Mouse (Mus musculus): ENCODE measurements around the gene Mctp1. TPM values are rescaled to one million over a fixed set of nuclear protein-coding genes. Genes with fewer than 3 reads are reported as not detected.
A peak's percentile ranks its signal among the peaks of the same experiment; 100 is the strongest.
"Not testable (repeated sequence)": the region's sequence is repeated elsewhere in the genome, so short reads cannot be mapped to it uniquely, and the experiment has no call there.

Mctp1 gene
- polyA plus RNA-seq, 1 experiment = 0.54 TPM

DNA sequence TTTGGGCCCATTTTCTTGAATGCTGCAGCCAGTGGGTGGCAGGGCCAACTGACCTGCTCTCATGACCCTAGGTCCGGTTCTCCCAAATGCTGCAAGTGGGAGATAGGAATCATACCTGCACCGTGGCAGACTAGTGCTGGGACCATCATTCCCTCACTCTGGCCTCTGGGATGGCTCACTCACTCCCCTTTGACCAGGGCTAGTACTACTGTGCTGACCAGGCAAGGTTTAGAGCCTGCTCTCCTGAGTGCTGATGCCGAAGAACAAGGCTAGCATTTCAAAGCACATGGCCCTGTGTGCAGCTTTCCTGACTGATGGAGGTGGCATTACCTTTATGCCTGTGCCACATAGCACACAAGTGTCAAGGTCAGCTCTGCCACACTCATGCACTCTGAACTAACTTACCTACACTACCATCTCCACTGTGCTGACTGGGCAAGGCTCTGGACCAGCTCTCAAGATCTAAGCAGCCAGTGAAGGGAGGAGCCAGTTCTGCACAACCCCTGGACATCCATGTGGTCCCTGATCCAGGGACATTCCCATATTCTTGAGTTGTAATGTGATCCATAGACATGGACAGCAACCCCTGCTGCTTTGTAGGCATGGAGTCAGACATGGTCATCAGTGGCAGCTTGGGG is 146.7 kb downstream of the Mctp1 start:
- TF ChIP-seq CTCF (IDR thresholded peaks at IDR 0.05; ENCODE audit: borderline replicate concordance, insufficient read depth, low read length) = no peak
- TF ChIP-seq POLR2A (IDR thresholded peaks at IDR 0.05; ENCODE audit: low read depth, low read length) = no peak
- Histone ChIP-seq H3K27ac (ENCODE audit: insufficient read depth, low read length) (no peak overlapping the region), H3K4me3 (ENCODE audit: insufficient read depth, low read length) (no peak overlapping the region), H3K4me1 (ENCODE audit: control insufficient read depth, insufficient read depth, low read length) (no peaks in the 10 kb centered on the region)

- H3K4me1 ChIP-seq (ENCODE audit: control insufficient read depth, insufficient read depth, low read length) = no peaks in the 10 kb centered on the region
- H3K27ac ChIP-seq (ENCODE audit: insufficient read depth, low read length) = no peak overlapping the region
- TF ChIP-seq POLR2A (IDR thresholded peaks at IDR 0.05; ENCODE audit: low read depth, low read length) (no peak), CTCF (IDR thresholded peaks at IDR 0.05; ENCODE audit: borderline replicate concordance, insufficient read depth, low read length) (no peak)
- H3K4me3 ChIP-seq (ENCODE audit: insufficient read depth, low read length) = no peak overlapping the region
These were observed 163.5 kb downstream of the Mctp1 start for GRCm38 (mm10) chr13:76547854-76548253.

- no peak for TF ChIP-seq POLR2A (IDR thresholded peaks at IDR 0.05; ENCODE audit: low read depth, low read length)
- no peak for TF ChIP-seq CTCF (IDR thresholded peaks at IDR 0.05; ENCODE audit: borderline replicate concordance, insufficient read depth, low read length)
- Histone ChIP-seq H3K4me3 (ENCODE audit: insufficient read depth, low read length) (no peak overlapping the region), H3K4me1 (ENCODE audit: control insufficient read depth, insufficient read depth, low read length) (no peaks in the 10 kb centered on the region)
These were observed 176.6 kb downstream of the Mctp1 start for GRCm38 (mm10) chr13:76560918-76561317.

GRCm38 (mm10) chr13:76561594-76561993 is 177.3 kb downstream of the Mctp1 start:
- no peak overlapping the region for H3K27ac ChIP-seq (ENCODE audit: insufficient read depth, low read length)

More at GRCm38 (mm10) chr13:76560918-76561317, 176.6 kb downstream of the Mctp1 start:
- no peak overlapping the region for H3K27ac ChIP-seq (ENCODE audit: insufficient read depth, low read length)

DNA sequence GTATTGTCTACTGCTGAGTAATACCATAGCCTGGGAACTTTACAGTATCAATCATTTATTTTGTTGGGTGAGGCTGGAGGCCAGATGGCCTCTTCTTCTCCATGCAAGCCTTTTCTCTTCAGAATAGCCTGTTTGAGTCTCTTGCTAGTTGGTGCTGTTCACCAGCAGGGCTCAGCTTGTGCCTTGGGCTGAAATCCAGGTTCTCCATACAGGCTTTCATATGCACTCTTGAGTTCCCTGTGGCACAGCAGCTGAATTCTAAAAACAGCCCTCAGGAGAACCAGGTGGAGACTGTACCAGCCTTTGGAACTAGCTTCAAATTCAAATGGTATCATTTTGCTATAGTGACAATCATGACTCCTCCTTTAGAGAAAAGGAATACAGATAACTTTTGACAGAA is 179.7 kb downstream of the Mctp1 start:
- TF ChIP-seq CTCF (IDR thresholded peaks at IDR 0.05; ENCODE audit: borderline replicate concordance, insufficient read depth, low read length) (no peak), POLR2A (IDR thresholded peaks at IDR 0.05; ENCODE audit: low read depth, low read length) (no peak)
- no peak overlapping the region for H3K4me3 ChIP-seq (ENCODE audit: insufficient read depth, low read length)

More at GRCm38 (mm10) chr13:76561594-76561993, 177.3 kb downstream of the Mctp1 start:
- no peak for TF ChIP-seq CTCF (IDR thresholded peaks at IDR 0.05; ENCODE audit: borderline replicate concordance, insufficient read depth, low read length)
- no peak for TF ChIP-seq POLR2A (IDR thresholded peaks at IDR 0.05; ENCODE audit: low read depth, low read length)
- Histone ChIP-seq H3K4me3 (ENCODE audit: insufficient read depth, low read length) (no peak overlapping the region), H3K4me1 (ENCODE audit: control insufficient read depth, insufficient read depth, low read length) (no peaks in the 10 kb centered on the region)

DNA sequence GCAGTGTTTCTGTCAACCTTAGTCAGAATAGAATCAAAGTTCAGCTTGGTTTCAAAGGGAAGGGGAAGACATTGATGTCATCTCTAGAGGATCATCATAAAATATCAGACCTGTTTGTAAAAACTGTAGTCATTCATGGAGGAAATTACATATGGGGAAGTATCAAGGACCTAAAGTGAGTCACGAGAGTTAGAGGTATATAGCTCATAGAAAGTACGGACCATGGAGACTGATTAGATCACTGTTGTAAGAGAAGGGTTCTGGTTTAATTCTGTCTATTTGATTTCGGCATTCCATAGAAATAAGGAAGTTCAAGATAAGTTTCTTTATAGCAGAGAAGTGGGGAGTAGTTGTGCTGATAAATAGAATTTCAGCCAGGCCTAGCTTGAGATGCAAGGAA is 181.7 kb downstream of the Mctp1 start:
- Histone ChIP-seq H3K27ac (ENCODE audit: insufficient read depth, low read length) (no peak overlapping the region), H3K4me1 (ENCODE audit: control insufficient read depth, insufficient read depth, low read length) (no peaks in the 10 kb centered on the region), H3K4me3 (ENCODE audit: insufficient read depth, low read length) (no peak overlapping the region)
- TF ChIP-seq POLR2A (IDR thresholded peaks at IDR 0.05; ENCODE audit: low read depth, low read length) = no peak
- TF ChIP-seq CTCF (IDR thresholded peaks at IDR 0.05; ENCODE audit: borderline replicate concordance, insufficient read depth, low read length) = no peak

More for the DNA sequence above, 179.7 kb downstream of the Mctp1 start:
- no peaks in the 10 kb centered on the region for H3K4me1 ChIP-seq (ENCODE audit: control insufficient read depth, insufficient read depth, low read length)
- H3K27ac ChIP-seq (ENCODE audit: insufficient read depth, low read length) = no peak overlapping the region

- H3K4me1 ChIP-seq (ENCODE audit: control insufficient read depth, insufficient read depth, low read length) = no peaks in the 10 kb centered on the region
- no peak overlapping the region for H3K4me3 ChIP-seq (ENCODE audit: insufficient read depth, low read length)
- TF ChIP-seq POLR2A (IDR thresholded peaks at IDR 0.05; ENCODE audit: low read depth, low read length) = no peak
- no peak for TF ChIP-seq CTCF (IDR thresholded peaks at IDR 0.05; ENCODE audit: borderline replicate concordance, insufficient read depth, low read length)
- no peak overlapping the region for H3K27ac ChIP-seq (ENCODE audit: insufficient read depth, low read length)
These were observed 183.1 kb downstream of the Mctp1 start for GRCm38 (mm10) chr13:76567448-76567847.

- H3K4me1 ChIP-seq (ENCODE audit: control insufficient read depth, insufficient read depth, low read length) = no peaks in the 10 kb centered on the region
- TF ChIP-seq POLR2A (IDR thresholded peaks at IDR 0.05; ENCODE audit: low read depth, low read length) = no peak
- TF ChIP-seq CTCF (IDR thresholded peaks at IDR 0.05; ENCODE audit: borderline replicate concordance, insufficient read depth, low read length) = no peak
- no peak overlapping the region for H3K27ac ChIP-seq (ENCODE audit: insufficient read depth, low read length)
- no peak overlapping the region for H3K4me3 ChIP-seq (ENCODE audit: insufficient read depth, low read length)
These were observed 184.4 kb downstream of the Mctp1 start for GRCm38 (mm10) chr13:76568569-76569211.

GRCm38 (mm10) chr13:76579414-76579813 is 195.1 kb downstream of the Mctp1 start:
- no peak overlapping the region for H3K4me3 ChIP-seq (ENCODE audit: insufficient read depth, low read length)
- peaks cover 3% of the 10 kb centered on the region; the same call in 1 of the 2 replicates for H3K4me1 ChIP-seq (ENCODE audit: control insufficient read depth, insufficient read depth, low read length)
- TF ChIP-seq CTCF (IDR thresholded peaks at IDR 0.05; ENCODE audit: borderline replicate concordance, insufficient read depth, low read length) (peak; percentile 7; the same call in 1 of the 2 replicates), POLR2A (IDR thresholded peaks at IDR 0.05; ENCODE audit: low read depth, low read length) (no peak)
- no peak overlapping the region for H3K27ac ChIP-seq (ENCODE audit: insufficient read depth, low read length)

- Histone ChIP-seq H3K4me1 (ENCODE audit: control insufficient read depth, insufficient read depth, low read length) (no peaks in the 10 kb centered on the region), H3K27ac (ENCODE audit: insufficient read depth, low read length) (no peak overlapping the region), H3K4me3 (ENCODE audit: insufficient read depth, low read length) (no peak overlapping the region)
- TF ChIP-seq POLR2A (IDR thresholded peaks at IDR 0.05; ENCODE audit: low read depth, low read length) (no peak), CTCF (IDR thresholded peaks at IDR 0.05; ENCODE audit: borderline replicate concordance, insufficient read depth, low read length) (no peak)
These were observed 201.1 kb downstream of the Mctp1 start for GRCm38 (mm10) chr13:76585447-76585846.

DNA sequence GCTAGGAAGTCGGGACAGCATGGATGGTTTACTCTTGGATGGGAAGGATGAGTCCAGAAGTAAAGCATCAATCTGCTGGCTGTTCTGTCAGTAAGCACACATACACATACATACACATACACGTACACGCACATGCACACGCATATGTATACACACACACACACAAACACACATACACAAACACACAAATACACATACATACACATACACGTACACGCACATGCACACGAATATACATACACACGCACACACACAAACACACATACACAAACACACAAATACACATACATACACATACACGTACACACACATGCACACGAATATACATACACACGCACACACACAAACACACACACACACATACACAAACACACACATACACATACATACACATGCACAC is 206.4 kb downstream of the Mctp1 start:
- not testable (repeated sequence) for H3K4me3 ChIP-seq (ENCODE audit: insufficient read depth, low read length); H3K4me1 ChIP-seq (ENCODE audit: control insufficient read depth, insufficient read depth, low read length); H3K27ac ChIP-seq (ENCODE audit: insufficient read depth, low read length)
